Comparison of ENCODE assay signal across 18 mouse cellular contexts in genomic region chr13:94294886-94295285, GRCm38 (mm10).
"Had no signal": no experiment of that assay in that cellular context is flagged by ENCODE, and none has a peak within 500 bp of the region (broad histone marks: within the 10 kb centered on the region; RNA-seq: fewer than 3 reads in every experiment).

No protein-coding gene starts in this region.

- H3K9me3 ChIP-seq: limb, embryonic 10.5 days; limb, embryonic 13.5 days; liver, embryonic 13.5 days; lung, embryonic 15.5 days; midbrain, embryonic 10.5 days had no signal

- H3K4me3 ChIP-seq: limb, embryonic 10.5 days; limb, embryonic 13.5 days; liver, embryonic 13.5 days; lung, embryonic 15.5 days; megakaryocyte, embryonic 14.5 days; midbrain, embryonic 10.5 days had no signal

- H3K27ac ChIP-seq: kidney, postnatal 0 days; limb, embryonic 10.5 days; limb, embryonic 13.5 days; liver, embryonic 13.5 days; lung, embryonic 15.5 days; midbrain, embryonic 10.5 days had no signal

- ATAC-seq: inflammation-experienced regulatory T-cells, adult 6 months; intestine, embryonic 16.5 days had no signal

- H3K9ac ChIP-seq: limb, embryonic 13.5 days; liver, embryonic 13.5 days; lung, embryonic 15.5 days had no signal

- H3K4me2 ChIP-seq: limb, embryonic 13.5 days; liver, embryonic 13.5 days; lung, embryonic 15.5 days had no signal

- H3K27me3 ChIP-seq: limb, embryonic 13.5 days; lung, embryonic 15.5 days had no signal

- H3K4me1 ChIP-seq: limb, embryonic 13.5 days; lung, embryonic 15.5 days; midbrain, embryonic 10.5 days had no signal

- DNase-seq: kidney, adult 18-20 months; kidney, adult 9 months; kidney, postnatal 36 days; liver; liver, embryonic 13.5 days; midbrain, embryonic 14.5 days; right cerebral cortex, adult 18-20 months; right cerebral cortex, postnatal 14 days; right cerebral cortex, postnatal 4 days; thymus, postnatal 25 days had no signal

- H3K36me3 ChIP-seq: limb, embryonic 10.5 days; limb, embryonic 13.5 days; liver, embryonic 13.5 days; lung, embryonic 15.5 days; midbrain, embryonic 10.5 days had no signal
